ENCODE assay signal across 19 mouse cellular contexts in the genomic region with DNA sequence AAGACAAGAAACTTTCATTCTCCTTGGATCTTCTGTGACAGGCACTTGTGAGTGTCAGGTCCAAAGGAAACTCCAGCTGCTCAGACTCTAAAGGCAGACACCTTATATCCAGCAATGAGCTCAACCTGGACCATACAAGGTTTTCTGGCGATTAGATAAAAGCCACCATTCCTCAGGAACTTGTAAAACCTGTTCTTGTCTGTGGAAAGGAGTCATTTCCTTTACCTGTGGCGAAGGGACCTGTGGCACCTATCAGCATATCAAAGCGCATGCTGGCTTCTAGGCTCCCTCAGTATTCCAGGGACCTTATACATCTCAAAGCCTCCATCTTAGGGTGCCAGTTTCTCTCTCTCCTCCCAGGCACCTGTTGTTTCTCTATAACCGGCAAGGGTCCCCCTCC.
"Had no signal": no experiment of that assay in that cellular context is flagged by ENCODE, and none has a peak within 500 bp of the region (broad histone marks: within the 10 kb centered on the region; RNA-seq: fewer than 3 reads in every experiment).

No protein-coding gene starts in this region.

- H3K36me3 ChIP-seq: liver, embryonic 13.5 days; midbrain, embryonic 12.5 days; neural tube, embryonic 13.5 days had no signal

- H3K9me3 ChIP-seq: liver, embryonic 13.5 days; midbrain, embryonic 12.5 days; neural tube, embryonic 13.5 days had no signal

- H3K27me3 ChIP-seq: liver, embryonic 13.5 days; midbrain, embryonic 12.5 days; neural tube, embryonic 13.5 days had no signal

- ATAC-seq: inflammation-experienced regulatory T-cells, adult 6 months; midbrain, embryonic 16.5 days had no signal

- H3K9ac ChIP-seq: liver, embryonic 13.5 days; midbrain, embryonic 12.5 days; neural tube, embryonic 13.5 days had no signal

- H3K27ac ChIP-seq: kidney, postnatal 0 days; left cerebral cortex, adult 2 months; liver, embryonic 13.5 days; midbrain, embryonic 12.5 days; neural tube, embryonic 13.5 days had no signal

- DNase-seq: kidney, adult 18-20 months; kidney, adult 9 months; kidney, postnatal 36 days; layer of hippocampus, postnatal 36 days; liver, embryonic 13.5 days; lung, adult 2 months; lung, postnatal 10 days; lung, postnatal 36 days; retina, postnatal 1 day; right cerebral cortex, postnatal 25 days; thymus, adult 2 months; thymus, postnatal 14 days had no signal

- H3K4me3 ChIP-seq: left cerebral cortex, adult 2 months; liver, embryonic 13.5 days; midbrain, embryonic 12.5 days; myocyte; neural tube, embryonic 13.5 days had no signal

- H3K4me2 ChIP-seq: liver, embryonic 13.5 days; midbrain, embryonic 12.5 days; neural tube, embryonic 13.5 days had no signal

- H3K4me1 ChIP-seq: midbrain, embryonic 12.5 days had no signal
